Mouse (Mus musculus) spleen, postnatal 4 days (tissue): ENCODE data around the gene Oasl2.
A peak's percentile ranks its signal among the peaks of the same experiment; 100 is the strongest.
"Not testable (repeated sequence)": the region's sequence is repeated elsewhere in the genome, so short reads cannot be mapped to it uniquely, and the experiment has no call there.

Source experiments
- DNase-seq, 2 experiments: peaks; one replicate each; pipeline ENCODE4 v3.0.0; 2022; ENCODE audit warnings: low spot score in 2 of 2

Gene Oasl2

GRCm38 (mm10) chr5:114896688-114897373 lies at the start of gene Oasl2:
TSS of gene Oasl2 (plus strand) at chr5:114896936.
- no peak for DNase-seq

- no peak for DNase-seq
Observed at GRCm38 (mm10) chr5:114851565-114852236, 45.0 kb upstream of the Oasl2 start.

- DNase-seq, result not testable (repeated sequence)
Observed at GRCm38 (mm10) chr5:114853364-114853763, 43.4 kb upstream of the Oasl2 start, which contains the start of gene 4930519G04Rik. TSS of gene 4930519G04Rik (plus strand) at chr5:114853664.

- no peak for DNase-seq
Observed at GRCm38 (mm10) chr5:114858582-114858981, 38.2 kb upstream of the Oasl2 start, which contains the start of gene Gm9936. TSS of gene Gm9936 (minus strand) at chr5:114858682.

GRCm38 (mm10) chr5:114859253-114859652 lies 37.5 kb upstream of the Oasl2 start:
- peak; percentile 55 to 83 for DNase-seq

GRCm38 (mm10) chr5:114861730-114862129 lies 35.0 kb upstream of the Oasl2 start:
- no peak for DNase-seq

- DNase-seq, result no peak
Observed at GRCm38 (mm10) chr5:114864813-114865212, 31.9 kb upstream of the Oasl2 start.

- no peak for DNase-seq
Observed at GRCm38 (mm10) chr5:114865279-114865678, 31.5 kb upstream of the Oasl2 start.

GRCm38 (mm10) chr5:114875858-114876257 lies 20.9 kb upstream of the Oasl2 start:
- DNase-seq, result no peak

- DNase-seq, result no peak
Observed at GRCm38 (mm10) chr5:114876331-114876730, 20.4 kb upstream of the Oasl2 start.

GRCm38 (mm10) chr5:114877487-114877886 lies 19.2 kb upstream of the Oasl2 start:
- DNase-seq, result no peak

GRCm38 (mm10) chr5:114879399-114879798 lies 17.3 kb upstream of the Oasl2 start:
- no peak for DNase-seq

GRCm38 (mm10) chr5:114882319-114882718 lies 14.4 kb upstream of the Oasl2 start:
- DNase-seq, result not testable (repeated sequence)

- DNase-seq, result no peak
Observed at GRCm38 (mm10) chr5:114883022-114883421, 13.7 kb upstream of the Oasl2 start.

GRCm38 (mm10) chr5:114886801-114887200 lies 9.9 kb upstream of the Oasl2 start:
- DNase-seq, result no peak

- DNase-seq, result no peak
Observed at GRCm38 (mm10) chr5:114888995-114889394, 7.7 kb upstream of the Oasl2 start.

GRCm38 (mm10) chr5:114895542-114895941 lies 1.2 kb upstream of the Oasl2 start:
- no peak for DNase-seq

GRCm38 (mm10) chr5:114897374-114897793 lies 648 bp downstream of the Oasl2 start:
- no peak for DNase-seq

GRCm38 (mm10) chr5:114898857-114899256 lies 2.1 kb downstream of the Oasl2 start:
- DNase-seq, result no peak

GRCm38 (mm10) chr5:114902413-114902812 lies 5.7 kb downstream of the Oasl2 start:
- peak; percentile 43 to 73 for DNase-seq

GRCm38 (mm10) chr5:114908598-114909305 lies 12.0 kb downstream of the Oasl2 start:
- no peak for DNase-seq

- DNase-seq, result no peak
Observed at GRCm38 (mm10) chr5:114913686-114914085, 16.9 kb downstream of the Oasl2 start.
